In the genomic region with DNA sequence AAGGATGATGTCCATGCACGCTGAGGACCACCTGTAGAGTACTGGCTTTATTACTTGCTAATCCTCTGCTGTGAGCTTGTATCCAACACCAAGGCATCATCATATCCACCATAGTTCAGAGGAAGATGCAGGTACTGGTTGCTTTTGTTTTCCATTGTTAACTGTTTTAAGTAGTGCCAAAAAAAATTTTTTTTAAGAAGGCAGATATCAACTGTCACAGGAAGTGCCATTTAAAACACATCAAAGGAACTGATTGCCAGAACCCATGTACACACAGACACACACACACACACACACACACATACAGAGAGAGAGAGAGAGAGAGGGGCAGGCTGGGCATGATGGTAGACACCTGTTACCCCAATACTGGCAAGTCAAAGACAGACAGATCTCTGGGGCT, we compare ENCODE assay signal across 23 mouse cellular contexts.
"Had no signal": no experiment of that assay in that cellular context is flagged by ENCODE, and none has a peak within 500 bp of the region (broad histone marks: within the 10 kb centered on the region; RNA-seq: fewer than 3 reads in every experiment).

No protein-coding gene starts in this region.

- DNase-seq: gastrocnemius, adult 2 months; gastrocnemius, postnatal 10 days; gastrocnemius, postnatal 25 days; heart, adult 18-20 months; heart, postnatal 14 days; heart, postnatal 36 days; kidney, adult 11 months; kidney, adult 2 months; kidney, postnatal 10 days; kidney, postnatal 25 days; kidney, postnatal 4 days; liver, embryonic 13.5 days had no signal

- H3K4me1 ChIP-seq: heart, embryonic 12.5 days; hindbrain, embryonic 13.5 days; hindbrain, embryonic 15.5 days; limb, embryonic 13.5 days; limb, embryonic 15.5 days; liver, embryonic 13.5 days; liver, embryonic 15.5 days had no signal

- H3K4me3 ChIP-seq: gastrocnemius, adult 2 months; heart, embryonic 10.5 days; heart, embryonic 12.5 days; hindbrain, embryonic 13.5 days; hindbrain, embryonic 15.5 days; layer of hippocampus, adult 2 months; left cerebral cortex, adult 2 months; limb, embryonic 13.5 days; limb, embryonic 15.5 days; liver, embryonic 13.5 days; liver, embryonic 15.5 days had no signal

- H3K27me3 ChIP-seq: heart, embryonic 12.5 days; hindbrain, embryonic 13.5 days; hindbrain, embryonic 15.5 days; limb, embryonic 13.5 days; limb, embryonic 15.5 days; liver, embryonic 13.5 days; liver, embryonic 15.5 days had no signal

- H3K9me3 ChIP-seq: heart, embryonic 10.5 days; heart, embryonic 12.5 days; hindbrain, embryonic 13.5 days; hindbrain, embryonic 15.5 days; limb, embryonic 13.5 days; limb, embryonic 15.5 days; liver, embryonic 13.5 days; liver, embryonic 15.5 days had no signal

- H3K4me2 ChIP-seq: heart, embryonic 12.5 days; hindbrain, embryonic 13.5 days; hindbrain, embryonic 15.5 days; limb, embryonic 13.5 days; limb, embryonic 15.5 days; liver, embryonic 13.5 days; liver, embryonic 15.5 days had no signal

- H3K9ac ChIP-seq: heart, embryonic 12.5 days; hindbrain, embryonic 13.5 days; hindbrain, embryonic 15.5 days; limb, embryonic 13.5 days; limb, embryonic 15.5 days; liver, embryonic 13.5 days; liver, embryonic 15.5 days had no signal

- ATAC-seq: intestine, embryonic 16.5 days had no signal

- H3K36me3 ChIP-seq: heart, embryonic 10.5 days; heart, embryonic 12.5 days; hindbrain, embryonic 13.5 days; hindbrain, embryonic 15.5 days; limb, embryonic 13.5 days; limb, embryonic 15.5 days; liver, embryonic 13.5 days; liver, embryonic 15.5 days had no signal

- H3K27ac ChIP-seq: gastrocnemius, adult 2 months; heart, embryonic 10.5 days; hindbrain, embryonic 13.5 days; hindbrain, embryonic 15.5 days; hindbrain, postnatal 0 days; layer of hippocampus, adult 2 months; left cerebral cortex, adult 2 months; limb, embryonic 13.5 days; limb, embryonic 15.5 days; liver, embryonic 13.5 days; liver, embryonic 15.5 days had no signal
